Mouse (Mus musculus) lung, postnatal 36 days (tissue): Measurements from ENCODE around the gene Dgkz.

Experiments used
- DNase-seq: peaks from one replicate; pipeline ENCODE4 v3.0.0; 2022; ENCODE audit warnings: mixed read lengths

The Dgkz gene

DNA sequence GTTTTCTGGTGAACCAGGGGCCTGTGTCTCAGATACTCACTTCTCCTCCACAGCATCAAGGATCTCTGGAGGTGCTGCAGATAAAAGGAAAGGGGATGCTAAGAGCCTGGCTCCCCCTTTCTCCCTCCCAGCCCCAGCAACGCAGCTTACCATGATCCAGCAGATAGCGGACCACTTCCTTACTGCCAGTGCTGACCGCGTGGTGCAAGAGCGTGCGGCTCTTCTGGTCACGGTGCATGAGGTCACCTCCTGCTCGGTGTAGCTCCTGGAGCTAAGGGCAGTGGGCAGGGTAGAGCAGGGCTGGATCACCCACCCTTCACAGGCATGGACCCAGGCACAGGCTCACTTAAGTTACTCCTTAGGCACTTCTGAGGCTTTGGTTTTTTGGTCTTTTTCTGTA lies 41.6 kb downstream of the Dgkz start:
- no peak for DNase-seq

DNA sequence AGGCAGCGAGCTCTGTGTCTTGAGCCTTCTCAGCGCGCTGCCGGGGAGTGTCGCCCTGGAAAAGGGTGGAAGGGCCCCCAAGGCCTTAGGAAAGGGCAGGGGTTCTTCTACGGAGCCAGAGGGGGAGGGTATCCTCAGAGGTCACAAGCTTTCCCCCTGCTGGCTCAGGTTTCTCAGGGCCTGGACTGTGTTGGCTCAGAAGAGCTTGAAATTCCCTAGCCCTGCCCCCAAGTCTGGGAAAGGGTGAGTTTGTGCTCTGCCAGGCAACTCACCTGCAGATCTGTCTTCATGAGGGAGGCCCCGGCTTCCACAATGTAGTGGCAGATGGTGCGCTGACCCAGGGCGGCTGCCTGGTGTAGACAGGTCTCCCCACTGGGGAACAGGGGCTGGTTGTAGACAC lies 42.2 kb downstream of the Dgkz start:
- no peak for DNase-seq

DNA sequence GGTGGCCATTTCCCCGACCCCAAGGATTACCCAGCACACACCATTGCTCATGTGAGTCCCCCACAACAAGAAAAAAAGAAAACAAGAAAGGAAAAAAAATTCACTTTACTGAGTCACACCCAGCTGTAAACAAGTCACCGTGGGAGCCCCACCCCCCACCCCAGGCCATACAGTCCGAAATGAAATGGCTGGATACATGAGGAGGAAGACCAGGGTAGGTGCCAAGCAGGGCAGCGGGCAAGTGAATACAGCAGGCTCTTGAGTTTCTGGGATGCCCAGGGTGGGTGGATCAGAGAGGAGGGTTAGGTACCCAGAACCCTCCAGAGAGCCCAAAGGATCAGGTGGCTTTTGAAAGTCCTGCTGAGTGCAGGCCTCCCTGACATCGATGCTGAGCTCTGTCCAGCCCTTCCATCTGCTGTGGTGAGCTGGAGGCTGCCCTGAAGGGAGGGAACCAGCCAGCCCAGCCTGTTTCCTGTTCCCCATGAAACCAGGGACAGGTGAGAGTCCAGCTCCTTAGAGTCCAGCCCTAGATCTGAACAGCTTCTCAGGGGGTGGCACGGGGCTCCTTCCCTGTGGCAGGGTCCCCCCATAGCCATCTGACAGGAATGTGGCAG lies 42.8 kb downstream of the Dgkz start:
- DNase-seq = no peak

DNA sequence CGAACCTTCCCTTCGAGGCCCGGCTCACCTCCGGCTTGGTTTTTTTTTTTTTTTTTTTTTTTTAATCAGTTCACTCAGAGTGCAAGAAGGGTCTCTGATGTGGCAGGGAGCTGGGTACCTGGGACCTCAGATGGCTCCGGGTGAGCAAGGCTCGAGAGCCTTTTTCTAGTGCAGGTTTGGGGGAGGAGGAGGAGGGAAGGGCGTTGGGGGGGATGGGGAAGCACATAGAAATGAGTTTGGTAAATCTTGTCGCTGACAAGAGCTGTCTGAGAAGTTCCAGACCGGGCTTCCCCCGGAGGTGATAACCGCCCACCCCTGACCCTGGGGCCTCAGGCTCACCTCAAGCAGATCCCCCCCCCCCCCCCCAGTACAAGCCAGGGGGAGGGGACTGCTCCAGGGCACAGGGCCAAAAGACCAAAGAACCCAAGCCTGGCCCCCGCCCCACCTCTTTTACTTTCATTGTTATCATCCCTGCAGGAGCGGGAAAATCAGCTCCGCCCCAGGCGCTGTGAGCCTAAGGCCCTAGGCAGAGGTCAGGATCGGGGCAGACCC lies 43.4 kb downstream of the Dgkz start, which contains the start of gene Mdk:
Mdk (minus strand) TSS at position 138 of the 552 bp plus-strand sequence.
- no peak for DNase-seq

DNA sequence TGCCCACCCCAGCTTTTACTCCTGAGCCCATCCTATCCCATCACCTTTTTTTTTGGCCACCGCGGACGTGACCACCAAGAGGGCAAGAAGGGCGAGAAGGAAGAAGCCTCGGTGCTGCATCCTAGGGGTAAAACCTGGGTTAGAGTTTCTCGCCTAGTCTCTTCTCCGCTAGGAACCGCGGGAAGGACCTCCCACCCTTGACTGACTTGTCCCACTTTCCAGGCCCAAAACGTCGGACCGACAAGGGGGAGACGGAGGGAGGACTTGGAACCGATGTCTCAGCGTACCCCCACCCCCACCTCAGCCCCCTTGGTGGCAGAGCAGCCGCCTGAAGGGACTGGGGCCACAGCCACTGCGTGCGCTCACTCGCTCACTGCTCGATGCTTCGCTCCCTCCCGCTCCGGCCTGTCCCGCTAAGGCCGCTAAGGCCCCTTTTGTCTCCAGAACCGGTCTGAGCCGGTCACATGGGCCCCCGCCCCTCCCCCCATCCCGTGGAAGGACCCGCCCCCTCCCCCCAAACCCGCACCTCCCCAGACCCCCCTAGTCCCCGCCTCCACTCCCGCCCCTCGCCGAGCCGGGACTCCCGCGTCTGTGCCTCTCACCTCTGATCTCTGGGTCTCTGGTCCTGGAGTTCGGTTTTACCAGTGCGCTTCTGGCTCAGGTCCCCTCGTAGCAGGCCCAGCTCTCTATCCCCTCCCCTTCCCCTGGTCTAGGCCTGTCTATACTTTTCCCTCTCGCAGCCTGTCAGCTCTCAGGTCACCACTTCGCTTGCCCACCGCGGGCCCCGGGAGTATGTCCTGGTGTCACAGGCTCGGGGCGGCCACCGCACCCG lies 44.1 kb downstream of the Dgkz start:
- DNase-seq = no peak

DNA sequence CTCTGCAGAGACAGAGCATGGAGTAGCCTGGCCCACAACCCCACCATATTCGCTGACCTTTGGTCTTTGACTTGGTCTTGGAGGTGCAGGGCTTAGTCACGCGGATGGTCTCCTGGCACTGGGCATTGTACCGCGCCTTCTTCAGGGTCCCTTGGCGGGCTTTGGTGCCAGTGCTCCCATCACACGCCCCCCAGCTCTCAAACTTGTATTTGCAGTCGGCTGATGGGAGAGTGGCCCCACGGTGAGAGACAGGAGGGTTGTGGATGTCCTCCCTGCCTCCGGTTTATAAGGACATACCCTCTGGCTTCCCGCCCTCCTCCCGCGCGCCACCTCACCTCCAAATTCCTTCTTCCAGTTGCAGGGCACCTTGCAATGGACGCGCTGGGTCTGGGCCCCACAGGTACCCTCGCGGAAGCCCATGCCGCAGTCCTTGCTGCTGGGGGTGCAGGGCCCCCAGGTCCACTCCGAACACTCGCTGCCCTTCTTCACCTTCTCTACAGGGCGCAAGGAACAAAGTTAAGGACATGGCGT lies 44.8 kb downstream of the Dgkz start:
- DNase-seq = no peak

DNA sequence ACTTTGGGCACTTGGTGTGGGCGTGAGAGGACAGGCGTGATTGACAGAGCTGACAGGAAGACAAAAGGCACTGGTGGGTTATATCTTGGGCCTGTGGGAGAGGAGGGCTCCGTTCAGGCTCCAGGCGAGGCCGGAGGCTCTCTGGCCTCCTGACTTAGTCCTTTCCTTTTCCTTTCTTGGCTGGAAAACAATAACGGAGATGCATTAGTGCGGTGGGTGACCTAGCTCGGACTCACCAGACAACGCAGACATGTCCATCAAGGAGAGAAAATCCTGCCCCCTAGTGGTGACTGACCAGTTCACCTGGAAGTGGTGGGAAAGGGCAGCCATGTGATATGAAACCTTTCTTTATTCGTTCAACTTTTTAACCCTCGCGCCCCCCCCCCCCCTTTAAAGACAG lies 45.7 kb downstream of the Dgkz start:
- peak; percentile 80 for DNase-seq

DNA sequence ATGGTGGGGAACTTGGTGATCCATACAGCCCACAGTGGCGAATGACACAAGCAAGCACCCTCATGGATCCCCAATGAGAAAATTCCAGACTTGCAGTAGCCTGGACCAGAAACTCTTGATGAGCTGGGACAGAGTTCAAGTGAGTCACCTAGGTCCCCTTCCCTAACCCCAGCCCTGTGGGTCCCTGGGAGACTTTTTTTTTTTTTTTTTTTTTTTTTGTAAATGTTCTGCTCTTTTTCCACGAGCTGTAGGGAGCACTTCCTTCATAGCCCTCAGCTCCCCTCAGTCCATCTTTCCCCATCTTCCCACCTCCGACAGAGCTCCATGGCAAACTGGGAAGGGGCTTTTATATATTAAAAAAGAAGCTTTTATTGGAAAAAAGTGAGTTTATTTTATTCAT lies 46.2 kb downstream of the Dgkz start:
- DNase-seq = no peak

DNA sequence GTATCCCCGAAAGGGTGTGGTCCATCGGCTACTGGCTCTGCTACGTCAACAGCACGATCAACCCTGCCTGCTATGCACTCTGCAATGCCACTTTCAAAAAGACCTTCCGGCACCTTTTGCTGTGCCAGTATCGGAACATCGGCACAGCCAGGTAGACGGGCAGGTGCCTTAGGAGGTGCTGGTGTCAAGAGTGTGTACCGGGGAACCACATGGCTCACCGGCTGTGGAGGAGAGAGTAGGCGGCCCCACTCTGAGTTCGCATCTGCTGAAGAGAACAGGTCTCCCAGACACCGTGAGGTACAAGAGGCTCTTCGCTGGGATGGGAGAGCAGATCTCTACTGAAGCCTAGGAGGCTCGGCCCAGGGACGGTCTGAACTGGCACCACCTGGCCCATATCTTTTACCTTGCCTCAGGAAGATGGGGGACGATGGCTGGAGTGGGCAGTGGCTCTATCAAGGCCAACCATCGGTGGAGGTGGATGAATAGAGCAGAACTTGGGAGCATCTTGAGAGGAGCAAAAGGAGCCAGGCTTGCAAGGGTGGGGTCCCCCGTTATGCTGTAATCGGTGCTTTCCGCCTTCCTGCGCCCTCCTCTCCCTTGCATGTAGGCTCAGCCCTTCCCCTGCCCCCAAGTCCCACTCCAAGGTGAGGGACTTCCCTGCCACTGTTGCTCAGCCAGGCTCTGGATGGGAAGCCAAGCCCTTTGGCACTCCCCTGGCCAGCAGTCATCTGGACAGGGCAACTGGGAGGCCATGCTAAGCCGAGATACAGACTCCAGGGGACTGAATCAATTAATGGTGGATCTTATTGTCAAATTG lies 46.9 kb downstream of the Dgkz start:
- no peak for DNase-seq

DNA sequence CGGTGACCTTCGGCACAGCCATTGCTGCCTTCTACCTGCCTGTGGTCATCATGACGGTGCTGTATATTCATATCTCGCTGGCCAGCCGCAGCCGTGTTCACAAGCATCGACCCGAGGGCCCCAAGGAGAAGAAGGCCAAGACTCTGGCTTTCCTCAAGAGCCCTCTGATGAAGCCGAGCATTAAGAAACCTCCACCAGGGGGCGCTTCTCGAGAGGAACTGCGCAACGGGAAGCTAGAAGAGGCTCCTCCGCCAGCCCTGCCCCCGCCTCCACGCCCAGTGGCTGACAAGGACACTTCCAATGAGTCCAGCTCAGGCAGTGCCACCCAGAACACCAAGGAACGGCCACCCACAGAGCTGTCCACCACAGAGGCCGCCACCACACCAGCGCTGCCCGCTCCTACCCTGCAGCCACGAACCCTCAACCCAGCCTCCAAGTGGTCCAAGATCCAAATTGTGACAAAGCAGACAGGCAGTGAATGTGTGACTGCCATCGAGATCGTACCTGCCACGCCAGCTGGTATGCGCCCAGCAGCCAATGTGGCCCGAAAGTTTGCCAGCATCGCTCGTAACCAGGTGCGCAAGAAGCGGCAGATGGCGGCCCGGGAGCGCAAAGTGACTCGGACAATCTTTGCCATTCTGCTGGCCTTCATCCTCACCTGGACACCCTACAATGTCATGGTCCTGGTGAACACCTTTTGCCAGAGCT lies 47.7 kb downstream of the Dgkz start:
- DNase-seq = peak; percentile 91

DNA sequence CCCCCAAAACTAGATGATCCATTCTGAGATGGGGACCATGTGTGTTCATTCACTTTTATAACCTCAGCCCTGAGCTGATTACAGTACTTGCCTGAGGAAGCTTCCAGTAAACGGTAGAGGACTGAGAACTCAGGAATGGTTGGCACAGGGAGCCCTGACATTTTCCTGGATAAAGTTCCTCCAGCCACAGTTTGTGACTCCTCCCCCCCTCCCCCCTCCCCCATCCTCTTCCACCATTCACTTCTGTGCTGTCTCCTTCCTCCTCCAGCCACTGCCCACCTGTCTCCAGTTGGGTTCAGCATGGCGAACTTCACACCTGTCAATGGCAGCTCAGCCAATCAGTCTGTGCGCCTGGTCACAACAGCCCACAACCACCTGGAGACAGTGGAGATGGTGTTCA lies 48.7 kb downstream of the Dgkz start, which contains the start of gene Chrm4:
Chrm4 (plus strand) TSS at position 301 of the 400 bp plus-strand sequence.
- DNase-seq = no peak

DNA sequence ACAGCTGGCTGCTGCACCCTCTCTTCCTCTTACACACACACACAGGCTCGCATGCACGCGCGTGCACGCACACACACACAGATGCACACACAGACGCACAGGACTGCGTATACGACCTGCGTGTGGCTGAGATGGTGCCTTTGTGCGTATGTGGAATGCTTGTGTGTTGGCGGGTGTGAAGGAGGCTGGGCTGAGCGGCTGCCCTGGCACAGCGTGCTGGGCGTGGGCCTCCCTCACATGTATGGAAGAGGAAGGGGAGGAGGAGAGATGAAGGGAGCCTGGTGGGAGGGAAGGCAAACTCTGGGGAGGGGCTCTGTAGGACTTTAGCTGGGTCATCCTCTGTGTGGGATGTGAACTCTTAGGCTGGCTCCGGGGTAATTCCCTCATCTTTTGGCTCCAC lies 50.2 kb downstream of the Dgkz start:
- no peak for DNase-seq

DNA sequence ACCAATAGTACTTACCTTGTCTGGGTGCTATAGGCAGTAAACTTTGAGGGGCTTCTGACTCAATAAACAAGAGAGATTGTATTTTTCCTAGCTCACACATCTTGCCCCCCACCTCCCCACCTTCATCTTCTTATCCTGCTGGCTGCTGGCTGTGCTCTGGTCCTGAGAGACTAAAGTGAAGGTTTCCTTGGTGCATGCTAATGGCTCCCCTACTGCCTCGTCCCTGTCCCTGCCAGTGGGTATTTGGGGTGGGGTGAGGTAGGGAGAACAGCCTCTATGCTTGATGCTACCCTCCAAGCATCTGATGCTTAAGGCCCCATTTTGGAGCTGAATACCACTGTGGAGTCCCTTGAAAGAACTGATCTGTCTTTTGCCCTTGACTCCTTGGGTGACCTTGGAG lies 50.9 kb downstream of the Dgkz start:
- DNase-seq = no peak

DNA sequence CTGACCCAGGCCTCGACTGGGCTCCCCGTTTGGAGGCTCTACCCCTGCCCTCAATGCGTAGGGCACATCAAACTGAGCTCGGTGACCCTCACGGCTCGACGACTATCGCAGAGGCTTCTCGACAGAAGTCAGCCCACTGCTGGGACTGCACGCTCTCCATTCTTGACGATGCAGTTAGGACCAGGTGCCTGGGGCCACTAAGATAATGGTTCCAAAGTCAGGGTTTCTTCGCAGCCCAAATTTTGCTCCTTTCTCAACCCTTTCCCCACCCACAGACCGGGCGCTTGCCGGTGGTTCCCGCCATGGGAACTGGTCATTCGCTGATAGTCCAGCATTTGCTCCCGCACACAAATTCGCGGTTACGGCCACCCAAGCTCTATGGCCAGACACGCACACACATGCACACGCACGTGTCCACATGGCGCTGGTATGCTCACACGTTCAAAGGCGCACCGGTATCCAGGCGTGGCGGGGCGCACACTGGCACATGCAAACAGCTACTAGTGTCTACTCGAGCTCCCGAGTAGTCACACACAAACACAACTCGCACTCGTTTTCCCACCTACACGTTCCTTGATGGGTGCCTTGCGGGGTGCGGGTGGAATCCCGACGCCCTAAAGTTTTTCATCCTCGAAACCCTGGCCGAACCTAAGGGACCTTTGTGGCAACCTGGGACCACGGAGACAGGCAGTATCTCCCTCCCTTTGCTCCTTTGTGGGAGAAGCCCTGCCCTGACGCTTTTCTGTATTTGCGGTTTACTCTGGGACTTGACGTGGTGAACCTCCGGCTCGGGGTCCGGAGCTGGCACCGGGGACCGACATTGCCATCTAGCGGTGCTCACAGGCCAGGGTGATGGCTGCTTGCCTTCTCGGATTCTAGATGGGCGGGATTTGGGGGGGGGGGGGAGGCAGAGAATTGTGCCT lies 52.0 kb downstream of the Dgkz start:
- DNase-seq = peak; percentile 80

DNA sequence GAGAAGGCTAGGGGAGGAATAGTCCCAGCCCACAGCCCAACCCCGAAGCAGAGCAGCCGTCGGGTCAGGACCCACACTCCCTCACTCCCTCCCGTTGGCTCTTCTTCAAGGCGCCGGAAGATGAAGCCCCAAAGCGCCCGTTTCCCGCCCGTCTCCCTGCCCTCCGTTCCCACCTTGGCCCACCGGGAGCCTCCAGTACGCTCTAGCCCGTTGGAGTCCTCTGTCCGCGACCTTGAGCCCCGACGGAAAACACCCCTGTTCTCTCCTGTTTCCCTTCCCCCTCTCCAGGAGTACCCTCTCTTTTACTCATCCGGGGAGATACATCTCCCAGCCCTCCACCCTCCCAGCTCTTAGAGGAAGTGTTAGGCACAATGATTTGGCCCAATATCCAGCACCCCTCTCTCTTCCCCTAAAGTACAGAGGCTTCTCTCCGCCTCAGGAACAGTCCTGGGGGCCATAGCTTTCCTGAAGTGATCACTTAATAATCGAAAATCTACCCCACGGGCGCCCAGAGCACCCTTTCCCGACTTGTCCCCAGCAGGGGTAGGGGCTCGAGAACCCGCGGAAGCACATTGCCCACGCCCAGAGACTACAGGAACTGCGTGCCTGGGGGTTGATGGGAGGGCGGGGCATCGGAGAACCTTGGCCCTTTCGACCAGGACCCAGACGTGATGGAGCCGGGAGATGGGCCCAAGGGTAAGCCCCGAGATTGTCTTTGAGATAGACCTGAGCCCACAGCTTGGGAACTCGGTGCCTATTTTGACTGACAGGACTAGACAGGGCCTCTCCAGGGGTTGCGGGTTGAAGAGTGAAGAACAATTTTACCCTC lies 52.9 kb downstream of the Dgkz start:
- DNase-seq = no peak

DNA sequence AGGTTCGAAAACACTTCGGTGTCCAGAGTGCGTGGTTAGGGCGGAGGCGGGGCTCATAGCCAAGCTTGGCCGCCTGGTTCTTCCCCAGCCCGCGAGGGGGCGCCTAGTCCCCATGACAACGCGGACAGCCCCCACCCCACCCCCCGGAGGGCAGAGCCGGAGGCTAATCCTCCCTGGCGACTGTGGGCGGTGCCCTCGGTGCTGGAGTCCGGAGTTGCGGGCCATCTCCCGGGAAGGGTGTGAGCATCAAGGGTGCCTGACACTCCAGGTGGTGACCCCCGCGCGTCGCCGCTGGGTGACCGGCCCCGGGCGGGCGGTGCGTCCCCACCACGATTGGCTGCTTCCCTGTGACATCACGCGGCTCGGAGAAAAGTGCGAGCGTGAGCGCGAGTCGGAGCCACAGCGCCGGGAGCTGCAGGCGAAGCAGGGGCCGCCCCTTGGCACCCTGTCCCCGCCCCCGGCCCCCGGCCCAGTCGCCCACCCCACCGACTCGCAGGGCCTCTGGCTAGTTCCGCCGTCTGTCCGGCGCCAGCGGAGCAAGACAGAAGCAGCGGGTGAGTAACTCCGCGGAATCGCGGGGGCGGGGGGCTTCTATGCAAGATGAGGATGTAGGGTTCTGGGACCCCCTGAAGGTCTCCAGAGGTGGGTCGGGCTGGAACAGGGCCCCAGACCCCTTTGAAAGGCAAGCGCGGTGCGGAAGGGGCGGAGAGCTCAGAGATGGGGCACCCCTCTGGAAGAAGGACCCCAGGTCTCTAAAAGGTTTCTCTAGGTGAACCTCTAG lies 53.7 kb downstream of the Dgkz start:
- DNase-seq = peak; percentile 55

DNA sequence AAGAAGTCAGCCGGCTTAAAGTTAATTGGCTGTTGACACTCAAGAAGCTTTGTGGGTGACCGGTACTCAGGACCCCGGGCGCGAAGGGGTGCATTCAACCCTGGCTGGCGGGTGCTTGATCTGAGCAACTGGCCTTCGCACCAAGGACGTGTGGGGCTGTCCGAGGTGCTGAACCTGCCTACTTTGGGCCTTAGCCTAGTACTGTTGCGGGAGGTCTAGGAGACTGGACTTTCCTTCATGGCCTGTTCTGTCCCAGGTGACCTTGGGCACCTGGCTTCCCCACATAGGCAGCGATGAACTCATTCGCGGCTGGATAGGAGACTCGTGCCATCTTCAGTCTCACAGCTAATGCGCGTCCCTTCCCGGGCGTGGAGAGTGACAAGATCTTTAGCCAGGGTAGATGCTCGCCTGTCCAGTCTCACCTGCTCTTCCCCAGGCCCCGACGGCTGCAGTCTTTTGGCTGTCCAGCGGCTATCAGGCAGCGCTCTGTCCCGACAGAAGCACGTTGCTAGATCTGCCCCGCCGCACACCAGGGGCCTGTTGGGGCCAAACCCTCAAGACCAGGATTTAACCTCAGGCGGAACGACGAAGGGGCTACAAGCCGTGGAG lies 54.4 kb downstream of the Dgkz start:
- peak; percentile 80 for DNase-seq

DNA sequence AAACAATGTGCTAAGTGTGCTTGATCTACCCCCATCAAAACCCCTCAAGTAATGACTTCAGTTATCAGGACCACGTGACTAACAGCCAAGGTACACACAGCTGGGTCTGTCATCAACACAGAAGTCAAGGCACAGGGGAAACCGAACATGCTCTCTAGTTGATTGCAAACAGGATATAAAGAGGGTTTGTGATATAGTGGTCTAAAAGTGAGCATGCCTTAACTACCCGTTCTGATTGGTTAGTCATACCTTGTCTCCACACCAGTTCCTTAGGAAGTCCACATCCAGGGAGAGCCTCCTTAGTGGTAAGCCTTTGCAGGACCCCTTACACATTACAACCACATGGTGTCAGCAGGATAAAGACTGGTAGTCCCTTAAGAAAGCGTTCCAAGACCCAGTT lies 55.5 kb downstream of the Dgkz start:
- no peak for DNase-seq

DNA sequence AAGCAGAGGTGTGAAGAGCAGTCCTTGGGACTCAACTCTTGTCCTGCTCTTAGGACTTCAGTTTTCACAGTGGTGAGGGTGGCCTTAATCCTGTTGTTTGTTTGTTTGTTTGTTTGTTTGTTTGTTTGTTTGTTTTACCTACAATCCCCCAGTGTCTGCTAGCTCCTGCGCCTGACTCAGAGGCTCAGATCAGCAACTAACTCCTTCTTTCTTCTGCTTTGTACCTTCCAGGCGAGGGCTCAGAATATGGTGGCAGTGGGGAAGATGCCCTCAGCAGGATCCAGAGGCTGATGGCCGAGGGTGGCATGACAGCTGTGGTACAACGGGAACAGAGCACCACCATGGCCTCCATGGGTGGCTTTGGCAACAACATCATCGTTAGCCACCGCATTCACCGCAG lies 58.6 kb downstream of the Dgkz start:
- no peak for DNase-seq
